Mouse (Mus musculus) cerebellum, adult 2 months (tissue): Measurements from ENCODE around the gene Oscar. TPM values are rescaled to one million over a fixed set of nuclear protein-coding genes. Genes with fewer than 3 reads are reported as not detected.
"Not testable (repeated sequence)": the region's sequence is repeated elsewhere in the genome, so short reads cannot be mapped to it uniquely, and the experiment has no call there.

ENCODE experiments used
- DNase-seq, 2 experiments: peaks; one replicate each; pipeline ENCODE4 v3.0.0; 2021
- H3K27ac ChIP-seq: fragments of 200-500 bp; 2 replicates; pipeline ENCODE4 v1.5.1; 2012; ENCODE audit warnings: low read length, control low read depth, inconsistent platforms; ENCODE audit not compliant: insufficient read depth
- H3K27me3 ChIP-seq: fragments of 200-500 bp; 2 replicates; pipeline ENCODE4 v1.6.1; 2012; ENCODE audit warnings: inconsistent platforms, mild to moderate bottlenecking, low read length, moderate library complexity; ENCODE audit not compliant: control insufficient read depth, insufficient read depth
- H3K4me1 ChIP-seq: fragments of 200-500 bp; 2 replicates; pipeline ENCODE4 v1.6.1; 2011; ENCODE audit warnings: low read length; ENCODE audit not compliant: control insufficient read depth, insufficient read depth
- H3K4me3 ChIP-seq: fragments of 200-500 bp; replicated peaks from 2 replicates; pipeline ENCODE3; 2011; ENCODE audit warnings: mild to moderate bottlenecking, low read depth, low read length, control low read depth; ENCODE audit not compliant: insufficient read depth
- CTCF ChIP-seq: fragments of 200-500 bp; IDR thresholded peaks from 2 replicates; pipeline ENCODE4 v1.5.1; 2011; ENCODE audit warnings: low read depth, mild to moderate bottlenecking, control low read depth, low read length, moderate library complexity, borderline replicate concordance; ENCODE audit not compliant: insufficient read depth
- POLR2A ChIP-seq: fragments of 200-500 bp; IDR thresholded peaks from 2 replicates; pipeline ENCODE4 v1.6.1; 2011; ENCODE audit warnings: low read length, control low read depth, borderline replicate concordance; ENCODE audit not compliant: insufficient read depth
- WGBS: fragments of 180-500 bp; shearing (Covaris S2); methylation state at CpG from one replicate; pipeline ENCODE4 v1.1.7; 2018; 5-methylcytosine and 5-hydroxymethylcytosine counted together
- polyA plus RNA-seq: library from polyadenylated mRNA; depleted of rRNA; stranded (reverse); fragments of >200 nt; gene quantifications from 2 replicates; pipeline ENCODE4 v1.2.3, GENCODE M21; 2012

Oscar gene
- polyA plus RNA-seq, 1 experiment: 2.6 TPM

DNA sequence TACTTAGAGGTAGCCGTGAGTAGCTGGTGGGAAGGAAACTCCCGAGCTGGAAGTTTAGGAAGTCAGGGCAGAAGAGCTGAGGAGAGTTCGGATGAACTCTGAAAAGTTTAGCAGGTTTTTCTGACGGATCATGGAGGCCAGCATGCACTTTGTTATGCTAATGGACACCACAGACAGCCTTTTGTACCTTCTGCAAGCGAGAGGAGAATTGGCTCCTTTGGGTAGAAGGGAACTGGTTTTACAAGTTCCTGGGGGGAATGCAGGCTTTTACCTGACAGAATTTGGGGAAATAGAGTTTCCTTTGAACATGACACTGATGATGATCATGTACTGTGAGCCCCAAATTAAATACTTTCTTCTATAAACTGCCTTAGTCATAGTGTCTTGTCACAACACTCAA, 29.7 kb downstream of the Oscar start:
- Histone ChIP-seq H3K27ac (no peak overlapping the region), H3K27me3 (no peaks in the 10 kb centered on the region), H3K4me3 (no peak overlapping the region), H3K4me1 (no peaks in the 10 kb centered on the region)
- no peak for DNase-seq
- no peak for TF ChIP-seq POLR2A
- TF ChIP-seq CTCF: no peak
- WGBS: 4% methylated on average over 5 of the region's 5 CpGs

DNA sequence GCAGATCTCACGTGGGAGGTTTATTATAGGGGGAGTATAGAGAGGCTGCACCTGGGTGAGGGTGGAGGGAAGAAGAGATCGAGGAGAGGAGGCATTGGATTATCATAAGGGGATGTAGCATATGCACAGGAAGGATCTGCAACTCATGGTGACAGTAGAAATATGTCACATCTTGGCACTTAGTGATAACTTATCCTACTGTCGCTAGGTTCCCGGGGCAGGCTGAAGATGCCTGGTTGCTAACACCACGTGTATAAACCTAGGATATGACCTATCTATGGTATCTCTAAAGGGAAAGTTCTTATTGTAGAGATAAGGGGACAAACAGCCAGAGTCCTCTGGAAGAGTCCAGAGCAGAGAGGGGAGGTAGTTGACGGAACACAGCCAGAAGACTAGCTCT, 30.2 kb downstream of the Oscar start:
- DNase-seq: no peak
- Histone ChIP-seq H3K4me3 (no peak overlapping the region), H3K27me3 (no peaks in the 10 kb centered on the region), H3K4me1 (no peaks in the 10 kb centered on the region), H3K27ac (no peak overlapping the region)
- TF ChIP-seq CTCF (no peak), POLR2A (no peak)
- WGBS: 23% methylated on average over 6 of the region's 6 CpGs

DNA sequence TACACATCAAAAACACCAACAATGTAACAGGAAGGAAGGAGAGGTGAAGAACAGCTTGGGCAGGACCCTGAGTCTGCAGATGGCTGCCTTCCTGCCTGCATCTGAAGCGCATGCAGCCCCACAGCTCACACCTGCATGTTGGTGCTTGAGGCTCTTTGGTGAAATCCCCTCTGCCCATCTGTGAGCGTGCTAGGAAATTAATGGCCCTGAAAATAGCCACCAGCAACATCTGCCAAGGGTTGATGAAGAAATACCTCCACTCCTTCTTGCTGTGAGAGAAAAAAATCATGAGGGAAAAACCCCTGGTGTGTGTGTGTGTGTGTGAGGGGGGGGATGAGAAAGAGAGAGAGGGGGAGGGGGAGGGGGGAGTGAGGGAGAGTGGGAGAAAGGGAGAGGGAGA, 35.9 kb downstream of the Oscar start:
- no peak for TF ChIP-seq POLR2A
- no peak for TF ChIP-seq CTCF
- WGBS: 73% methylated on average over 2 of the region's 2 CpGs
- Histone ChIP-seq H3K4me1 (no peaks in the 10 kb centered on the region), H3K27ac (no peak overlapping the region), H3K4me3 (no peak overlapping the region), H3K27me3 (no peaks in the 10 kb centered on the region)
- DNase-seq: no peak

DNA sequence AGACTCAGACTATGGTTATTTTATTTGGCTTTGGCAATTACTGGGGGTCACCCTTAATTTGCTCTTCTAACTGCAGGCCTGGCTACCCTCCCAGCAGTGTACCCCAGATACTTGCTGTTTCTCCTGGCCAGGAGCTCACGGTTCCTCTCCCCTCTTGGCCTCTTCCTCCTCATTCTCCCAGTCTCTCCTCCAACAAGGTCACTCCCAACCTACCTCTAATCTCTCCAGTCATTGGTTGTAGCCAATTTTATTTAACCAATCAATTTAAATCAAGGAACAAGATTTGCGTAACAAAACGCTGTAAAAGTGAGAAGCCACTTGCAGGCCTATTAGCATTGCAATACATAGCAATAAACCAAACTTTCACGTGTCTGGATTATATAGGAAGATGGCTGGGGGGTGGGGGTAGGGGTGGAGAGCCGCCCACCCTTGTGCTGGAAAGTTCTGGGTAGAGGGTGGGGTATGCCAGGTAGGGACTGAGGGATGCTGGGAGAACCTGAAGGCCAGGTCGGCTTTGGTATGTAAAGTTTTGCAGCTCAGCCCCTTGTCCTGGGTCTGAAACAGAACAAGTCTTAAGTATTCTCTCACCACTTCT, 36.9 kb downstream of the Oscar start:
- H3K27me3 ChIP-seq: no peaks in the 10 kb centered on the region
- no peak for DNase-seq
- TF ChIP-seq POLR2A (no peak), CTCF (no peak)
- no peak overlapping the region for H3K4me3 ChIP-seq
- 65% methylated on average over 6 of the region's 6 CpGs for WGBS
- no peaks in the 10 kb centered on the region for H3K4me1 ChIP-seq
- no peak overlapping the region for H3K27ac ChIP-seq

DNA sequence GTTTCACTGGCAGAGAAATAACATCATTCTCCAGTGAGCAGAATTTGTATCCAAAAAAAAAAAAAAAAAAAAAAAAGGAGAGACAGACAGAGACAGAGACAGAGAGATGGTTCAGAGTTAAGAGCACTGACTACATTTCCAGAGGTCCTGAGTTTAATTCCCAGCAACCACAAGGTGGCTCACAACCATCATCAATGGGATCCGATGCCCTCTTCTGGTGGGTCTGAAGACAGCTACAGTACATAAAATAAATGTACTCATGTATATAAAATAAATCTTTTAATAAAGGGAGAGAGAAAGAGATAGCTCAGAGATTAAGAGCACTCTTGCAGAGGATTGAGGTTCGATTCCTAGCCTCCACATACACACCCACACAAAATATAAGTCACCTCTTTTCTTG, 37.8 kb downstream of the Oscar start:
- H3K27ac ChIP-seq: no peak overlapping the region
- no peaks in the 10 kb centered on the region for H3K4me1 ChIP-seq
- 65% methylated on average over 2 of the region's 2 CpGs for WGBS
- TF ChIP-seq POLR2A: no peak
- TF ChIP-seq CTCF: no peak
- no peak overlapping the region for H3K4me3 ChIP-seq
- DNase-seq: no peak
- no peaks in the 10 kb centered on the region for H3K27me3 ChIP-seq

DNA sequence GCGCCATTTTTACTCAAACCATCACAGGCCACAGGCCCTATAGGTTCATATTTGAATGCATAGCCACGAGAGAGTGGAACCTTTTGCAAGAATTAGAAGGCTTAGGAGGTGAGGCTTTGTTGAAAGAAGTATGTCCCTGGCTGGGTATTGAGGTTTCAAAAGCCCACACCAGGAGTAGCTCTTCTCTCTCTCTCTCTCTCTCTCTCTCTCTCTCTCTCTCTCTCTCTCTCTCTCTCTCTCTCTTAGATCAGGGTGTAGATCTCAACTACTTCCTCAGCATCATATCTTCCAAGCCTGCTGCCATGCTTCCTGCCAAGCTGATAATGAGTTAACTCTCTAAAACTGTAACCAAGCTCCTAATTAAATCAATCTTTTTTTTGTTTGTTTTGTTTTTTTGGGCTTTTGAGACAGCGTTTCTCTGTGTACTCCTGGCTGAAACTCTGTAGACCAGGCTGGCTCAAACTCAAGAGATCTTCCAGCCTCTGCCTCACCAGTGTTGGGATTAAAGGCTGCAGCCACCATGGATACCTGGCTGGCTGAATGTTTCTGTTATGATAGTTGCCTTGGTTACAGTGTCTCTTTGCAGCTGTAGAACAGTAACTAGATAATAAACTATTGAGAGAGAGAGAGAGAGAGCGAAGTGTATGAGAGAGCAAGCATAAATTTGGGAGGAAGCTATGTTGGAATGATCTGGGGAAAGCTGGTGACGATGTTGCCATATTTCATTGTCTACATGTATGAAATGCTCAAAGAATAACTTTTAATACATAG, 39.4 kb downstream of the Oscar start:
- Histone ChIP-seq H3K27ac (no peak overlapping the region), H3K4me3 (no peak overlapping the region), H3K27me3 (no peaks in the 10 kb centered on the region), H3K4me1 (no peaks in the 10 kb centered on the region)
- TF ChIP-seq POLR2A: no peak
- TF ChIP-seq CTCF: no peak
- no peak for DNase-seq
- WGBS: 74% methylated on average over 5 of the region's 5 CpGs

DNA sequence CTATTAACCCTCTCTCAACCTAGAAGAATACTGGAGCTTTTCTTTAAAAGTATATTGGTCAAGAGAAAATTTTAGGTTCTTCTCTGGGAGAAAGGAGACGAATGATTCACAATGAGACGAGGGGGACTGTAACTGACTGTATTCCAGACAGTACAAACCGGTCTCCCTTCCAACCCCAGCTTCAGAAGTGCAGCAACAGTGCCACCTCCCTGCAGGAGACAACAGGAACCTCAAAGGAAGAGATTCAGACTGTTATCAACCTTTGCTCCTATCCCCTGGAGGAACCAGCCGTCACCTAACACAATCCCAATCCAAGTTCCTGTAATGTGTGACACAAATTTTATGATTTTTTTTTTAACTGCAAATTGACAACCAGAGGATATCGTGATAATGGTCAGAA, 41.7 kb downstream of the Oscar start:
- DNase-seq: no peak
- TF ChIP-seq CTCF (no peak), POLR2A (no peak)
- Histone ChIP-seq H3K27ac (no peak overlapping the region), H3K27me3 (no peaks in the 10 kb centered on the region), H3K4me1 (no peaks in the 10 kb centered on the region), H3K4me3 (no peak overlapping the region)
- 59% methylated on average over 5 of the region's 5 CpGs for WGBS

DNA sequence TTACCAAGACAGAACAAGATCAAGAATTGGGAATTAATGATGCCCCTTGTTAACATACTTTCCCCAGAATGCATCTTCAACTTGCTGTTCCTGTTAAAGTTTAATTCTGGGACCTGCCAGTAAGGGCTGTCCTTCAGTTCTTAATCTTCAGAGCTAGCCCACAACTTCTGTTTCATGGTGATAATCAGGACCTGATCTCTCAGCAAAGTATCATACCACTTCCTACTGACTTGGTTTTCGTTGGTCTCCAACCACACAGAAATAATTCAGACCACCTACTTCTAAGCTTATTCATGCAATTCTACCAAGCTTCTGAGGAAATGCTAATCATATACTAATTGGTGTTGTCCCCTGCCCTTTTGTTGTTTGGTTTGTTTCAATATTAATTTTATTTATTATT, 44.1 kb downstream of the Oscar start:
- H3K27me3 ChIP-seq: no peaks in the 10 kb centered on the region
- no peak for DNase-seq
- TF ChIP-seq POLR2A (no peak), CTCF (no peak)
- no peak overlapping the region for H3K27ac ChIP-seq
- H3K4me1 ChIP-seq: no peaks in the 10 kb centered on the region
- WGBS: 71% methylated on average over 1 of the region's 1 CpGs
- no peak overlapping the region for H3K4me3 ChIP-seq

DNA sequence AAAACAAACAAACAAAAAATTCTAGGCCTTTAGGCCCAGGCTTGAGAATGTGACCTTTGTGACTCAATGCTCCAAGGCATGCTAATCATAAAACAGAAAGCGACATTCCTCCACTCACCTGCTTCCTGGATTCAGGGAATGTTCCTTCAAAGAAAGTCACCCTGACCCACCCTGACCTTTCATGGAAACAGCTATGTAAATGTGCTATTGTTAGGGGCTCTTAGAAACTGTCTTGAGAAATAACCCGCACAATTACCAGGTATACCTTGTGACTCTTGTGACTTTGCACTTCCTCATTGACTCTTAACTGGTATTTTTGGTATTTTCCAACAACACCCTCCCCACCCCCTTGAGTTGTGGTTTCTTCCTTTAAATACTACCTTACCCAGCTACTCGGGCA, 45.4 kb downstream of the Oscar start:
- not testable (repeated sequence) for H3K27ac ChIP-seq, DNase-seq, H3K27me3 ChIP-seq, H3K4me3 ChIP-seq, H3K4me1 ChIP-seq
- 91% methylated on average over 3 of the region's 3 CpGs for WGBS
